Mouse (Mus musculus): ENCODE measurements at regions not wholly inside any gene's neighbourhood (a gene's known extent, or its start where the extent isn't known, plus 50 kb on each side); places are given as distances from the start of the nearest gene placed in this dataset.

DNA sequence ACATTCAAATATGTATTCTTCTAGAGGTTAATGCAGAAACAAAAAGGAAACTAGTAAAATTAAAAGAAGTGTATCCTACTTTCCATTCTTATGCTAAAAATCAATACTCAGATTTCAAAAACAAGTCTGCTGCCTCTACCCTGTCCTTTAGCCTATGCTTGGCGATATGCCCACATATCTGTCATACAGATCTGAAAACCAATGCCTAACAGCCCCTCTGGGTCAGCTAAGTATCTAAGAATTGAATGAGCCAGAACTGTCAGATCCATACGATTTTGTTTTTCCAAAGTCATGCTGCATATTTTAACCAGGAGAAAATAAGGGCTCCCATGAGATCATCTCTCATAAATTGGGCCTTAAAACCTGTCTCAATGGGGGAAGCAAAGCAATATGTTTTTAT lies 395.7 kb upstream of the Gm10306 start:
- DNase-seq (ENCODE audit: low spot score in 2 of 2) = no peak
- intact Hi-C loops (cut with DNase I) = no loop called here

- DNase-seq (ENCODE audit: low spot score in 2 of 2) = no peak
These were observed 383.2 kb upstream of the Gm10306 start for GRCm38 (mm10) chr4:94173096-94173495.

GRCm38 (mm10) chr4:94186997-94187396 lies 369.3 kb upstream of the Gm10306 start:
- DNase-seq (ENCODE audit: low spot score in 2 of 2) = no peak
- intact Hi-C loops (cut with DNase I) = no loop called here

More at GRCm38 (mm10) chr4:94173096-94173495, 383.2 kb upstream of the Gm10306 start:
- intact Hi-C loops (cut with DNase I) = no loop called here

- intact Hi-C loops (cut with DNase I) = loop anchor here (2.0 kb wide), 1 partner anchor 16 kb away; no protein-coding TSS in a partner anchor
These were observed 368.0 kb upstream of the Gm10306 start for GRCm38 (mm10) chr4:94188354-94188753.

GRCm38 (mm10) chr4:94188888-94189287 lies 367.5 kb upstream of the Gm10306 start:
- intact Hi-C loops (cut with DNase I) = loop anchor here (2.0 kb wide), 1 partner anchor 16 kb away; no protein-coding TSS in a partner anchor

More at GRCm38 (mm10) chr4:94188354-94188753, 368.0 kb upstream of the Gm10306 start:
- no peak for DNase-seq (ENCODE audit: low spot score in 2 of 2)

GRCm38 (mm10) chr4:94190940-94191339 lies 365.4 kb upstream of the Gm10306 start:
- intact Hi-C loops (cut with DNase I) = no loop called here
- DNase-seq (ENCODE audit: low spot score in 2 of 2) = no peak

More at GRCm38 (mm10) chr4:94188888-94189287, 367.5 kb upstream of the Gm10306 start:
- no peak for DNase-seq (ENCODE audit: low spot score in 2 of 2)

DNA sequence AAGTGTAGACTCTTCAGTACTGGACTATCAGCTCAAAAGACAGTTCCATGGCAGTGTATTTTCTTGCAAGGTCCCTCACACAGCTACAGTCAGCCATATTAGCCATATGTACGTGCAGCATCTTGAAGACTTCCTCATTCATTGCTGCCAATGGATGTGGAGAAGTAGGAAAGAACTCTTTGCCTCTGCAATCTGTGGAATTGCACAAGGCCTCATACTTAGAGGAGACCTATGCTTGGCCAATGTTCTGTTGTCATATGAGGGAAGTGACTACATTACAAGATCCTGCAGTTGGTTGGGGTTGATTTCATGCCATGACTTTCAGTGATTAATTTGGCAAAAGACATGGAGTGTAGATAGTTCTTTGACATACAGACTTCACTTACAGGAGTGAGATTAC lies 340.1 kb upstream of the Gm10306 start:
- intact Hi-C loops (cut with DNase I) = no loop called here
- DNase-seq (ENCODE audit: low spot score in 2 of 2) = no peak

GRCm38 (mm10) chr4:94235650-94236206 lies 320.6 kb upstream of the Gm10306 start:
- intact Hi-C loops (cut with DNase I) = no loop called here

DNA sequence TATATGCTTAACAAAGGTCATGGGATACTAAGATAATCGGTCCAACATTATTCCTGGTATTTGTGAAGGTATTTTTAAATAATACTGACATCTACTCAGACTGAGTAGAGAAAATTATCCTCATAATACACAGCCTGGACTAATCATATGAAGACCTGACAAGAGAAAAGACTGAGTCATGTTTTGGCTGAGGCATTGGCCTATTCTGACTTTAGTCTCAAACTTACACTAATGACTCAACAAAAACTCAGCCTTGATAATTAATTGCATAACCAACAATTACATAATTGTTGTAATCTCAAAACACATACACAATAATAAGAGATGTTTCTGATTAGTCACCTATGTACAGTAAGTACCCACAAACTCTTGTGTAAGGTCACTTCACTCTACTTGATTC lies 300.3 kb upstream of the Gm10306 start:
- intact Hi-C loops (cut with DNase I) = no loop called here
- DNase-seq (ENCODE audit: low spot score in 2 of 2) = no peak

More at GRCm38 (mm10) chr4:94235650-94236206, 320.6 kb upstream of the Gm10306 start:
- no peak for DNase-seq (ENCODE audit: low spot score in 2 of 2)

- no peak for DNase-seq (ENCODE audit: low spot score in 2 of 2)
These were observed 295.2 kb upstream of the Gm10306 start for GRCm38 (mm10) chr4:94261136-94261535.

GRCm38 (mm10) chr4:94281732-94282131 lies 274.6 kb upstream of the Gm10306 start:
- DNase-seq (ENCODE audit: low spot score in 2 of 2) = no peak
- intact Hi-C loops (cut with DNase I) = no loop called here

More at GRCm38 (mm10) chr4:94261136-94261535, 295.2 kb upstream of the Gm10306 start:
- intact Hi-C loops (cut with DNase I) = no loop called here

DNA sequence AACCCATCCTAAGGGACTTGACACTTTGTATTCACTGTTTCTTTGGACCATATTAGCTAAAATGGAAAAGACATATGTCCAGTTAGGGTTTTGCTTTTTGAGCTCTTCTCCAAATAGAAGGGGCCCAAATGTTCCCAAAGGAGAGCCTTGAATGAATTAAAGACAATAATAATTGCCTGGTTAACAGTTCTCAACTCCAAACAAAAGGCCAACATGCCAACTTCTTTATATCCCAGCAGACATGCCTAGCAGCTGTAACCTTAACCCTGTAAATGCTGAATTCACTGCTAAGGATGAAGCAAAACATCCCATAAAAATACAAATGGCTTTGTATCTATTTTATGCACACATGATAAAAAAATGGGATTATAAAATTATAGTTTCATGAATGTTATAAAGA lies 264.2 kb upstream of the Gm10306 start:
- DNase-seq (ENCODE audit: low spot score in 2 of 2) = no peak
- intact Hi-C loops (cut with DNase I) = no loop called here

DNA sequence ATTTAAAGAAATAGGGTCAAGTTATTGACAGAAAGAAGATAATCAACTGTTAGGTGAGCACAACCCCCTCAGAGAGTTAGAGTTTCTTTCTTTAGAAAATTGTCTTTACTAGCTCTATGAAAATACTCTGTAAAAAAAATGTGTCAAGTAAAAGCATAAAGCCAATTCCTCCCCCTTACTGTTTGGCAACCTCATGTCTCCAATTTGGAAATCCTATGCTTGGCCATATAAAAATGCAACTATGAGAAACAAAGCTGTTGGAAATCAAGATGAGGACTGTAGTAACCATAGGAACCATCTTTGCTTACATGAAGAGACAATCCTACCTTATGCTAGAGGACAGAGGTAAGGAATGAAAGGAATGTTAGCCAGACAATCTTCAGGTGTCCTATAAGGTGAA lies 239.0 kb upstream of the Gm10306 start:
- DNase-seq (ENCODE audit: low spot score in 2 of 2) = no peak

GRCm38 (mm10) chr4:94326759-94327158 lies 229.6 kb upstream of the Gm10306 start:
- DNase-seq (ENCODE audit: low spot score in 2 of 2) = no peak
- intact Hi-C loops (cut with DNase I) = no loop called here

More for the DNA sequence above, 239.0 kb upstream of the Gm10306 start:
- intact Hi-C loops (cut with DNase I) = no loop called here

DNA sequence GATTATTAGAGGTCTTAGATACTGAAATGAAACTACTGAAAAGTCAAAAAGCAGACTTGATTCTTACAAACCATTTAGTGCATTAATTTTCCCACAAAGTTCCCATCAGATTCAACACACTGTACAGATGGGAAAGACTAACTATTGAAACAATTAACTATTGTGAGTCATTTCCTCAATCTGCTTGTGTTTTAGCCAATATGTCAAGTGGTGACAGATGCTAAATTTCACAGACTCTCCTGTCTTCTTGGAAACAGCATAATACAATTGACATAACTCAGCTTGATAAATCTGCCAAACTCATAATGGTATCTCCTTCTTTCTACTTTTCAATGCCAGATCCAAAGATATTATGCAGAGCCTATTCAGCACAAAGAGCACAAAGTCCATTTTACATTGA lies 213.0 kb upstream of the Gm10306 start:
- intact Hi-C loops (cut with DNase I) = no loop called here

DNA sequence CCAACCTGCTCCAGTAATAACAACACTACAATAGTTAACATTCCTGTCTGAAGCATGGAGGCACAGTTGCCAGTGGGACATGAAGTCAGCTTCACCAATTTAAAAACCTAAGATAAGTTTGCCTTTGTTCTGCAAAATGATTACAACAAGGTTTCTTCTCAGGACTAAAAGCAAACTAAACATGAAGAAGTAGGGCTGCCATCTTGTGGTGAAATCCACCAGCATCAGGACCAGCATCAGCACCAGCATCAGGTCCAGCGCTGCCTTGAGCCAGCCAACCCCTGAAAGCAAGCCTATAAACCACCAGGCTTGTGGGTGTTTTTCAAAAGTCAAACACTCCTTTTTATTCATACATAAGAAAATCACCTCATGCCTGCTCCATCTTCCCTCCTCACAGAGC lies 207.1 kb upstream of the Gm10306 start:
- intact Hi-C loops (cut with DNase I) = no loop called here
- no peak for DNase-seq (ENCODE audit: low spot score in 2 of 2)

More for the DNA sequence above, 213.0 kb upstream of the Gm10306 start:
- no peak for DNase-seq (ENCODE audit: low spot score in 2 of 2)

GRCm38 (mm10) chr4:94356982-94357381 lies 199.4 kb upstream of the Gm10306 start:
- intact Hi-C loops (cut with DNase I) = no loop called here
- DNase-seq (ENCODE audit: low spot score in 2 of 2) = no peak

GRCm38 (mm10) chr4:94360810-94361527 lies 195.4 kb upstream of the Gm10306 start:
- no peak for DNase-seq (ENCODE audit: low spot score in 2 of 2)
- intact Hi-C loops (cut with DNase I) = no loop called here

GRCm38 (mm10) chr4:94361528-94362217 lies 194.7 kb upstream of the Gm10306 start:
- intact Hi-C loops (cut with DNase I) = no loop called here
- no peak for DNase-seq (ENCODE audit: low spot score in 2 of 2)

GRCm38 (mm10) chr4:94365375-94365774 lies 191.0 kb upstream of the Gm10306 start:
- intact Hi-C loops (cut with DNase I) = no loop called here
- no peak for DNase-seq (ENCODE audit: low spot score in 2 of 2)

- intact Hi-C loops (cut with DNase I) = no loop called here
- no peak for DNase-seq (ENCODE audit: low spot score in 2 of 2)
These were observed 189.2 kb upstream of the Gm10306 start for GRCm38 (mm10) chr4:94367174-94367573.
